Mouse (Mus musculus) thymus, adult 18-20 months (tissue): Measurements from ENCODE around the gene Tmprss9.

ENCODE experiments used
- DNase-seq, 2 experiments: peaks; one replicate each; pipeline ENCODE4 v3.0.0; 2022; ENCODE audit warnings: mixed read lengths in 2 of 2

Tmprss9 gene

DNA sequence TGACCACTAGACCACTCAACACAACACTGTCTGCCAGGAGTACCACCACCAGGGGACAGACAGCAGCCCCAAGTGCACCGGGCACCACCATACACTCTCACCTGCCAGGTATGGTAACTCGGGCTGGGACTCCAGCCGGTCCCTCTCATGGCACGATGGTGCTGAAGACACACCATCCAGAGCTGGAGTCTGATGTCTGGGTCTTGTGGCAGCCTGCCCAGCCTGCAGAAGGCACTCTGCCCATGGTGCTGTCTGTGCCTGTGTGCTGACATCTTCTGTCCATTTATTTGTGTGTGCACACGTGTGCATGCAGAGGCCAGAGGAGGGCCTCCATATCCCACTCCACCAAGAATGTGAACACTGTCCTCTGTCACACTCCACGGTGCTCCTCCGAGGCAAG lies 23.5 kb downstream of the Tmprss9 start:
- no peak for DNase-seq

DNA sequence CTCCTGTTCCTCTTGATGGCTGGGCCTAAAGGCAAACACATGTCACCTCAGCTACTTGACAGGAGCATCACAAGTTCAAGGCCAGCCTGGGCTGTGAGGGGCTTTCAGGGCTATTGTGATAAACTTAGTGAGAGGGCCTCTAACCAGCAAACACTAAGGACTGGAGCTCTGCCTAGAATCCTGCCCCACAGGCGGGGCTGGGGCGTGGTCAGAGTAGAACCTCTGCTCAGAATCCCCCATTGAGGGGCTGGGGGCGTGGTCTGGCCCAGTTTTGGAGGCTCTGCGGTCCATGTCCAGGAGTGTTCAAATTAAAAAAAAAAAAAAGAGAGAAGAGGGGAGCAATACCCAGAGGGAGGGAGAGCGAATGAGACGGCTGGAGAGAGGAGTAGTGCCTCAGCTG lies 24.0 kb downstream of the Tmprss9 start:
- no peak for DNase-seq

- no peak for DNase-seq
Measured at GRCm38 (mm10) chr10:80896581-80897485, 25.2 kb downstream of the Tmprss9 start.

GRCm38 (mm10) chr10:80897861-80898510 lies 26.3 kb downstream of the Tmprss9 start:
- DNase-seq, result no peak

GRCm38 (mm10) chr10:80899074-80899473 lies 27.4 kb downstream of the Tmprss9 start:
- no peak for DNase-seq

DNA sequence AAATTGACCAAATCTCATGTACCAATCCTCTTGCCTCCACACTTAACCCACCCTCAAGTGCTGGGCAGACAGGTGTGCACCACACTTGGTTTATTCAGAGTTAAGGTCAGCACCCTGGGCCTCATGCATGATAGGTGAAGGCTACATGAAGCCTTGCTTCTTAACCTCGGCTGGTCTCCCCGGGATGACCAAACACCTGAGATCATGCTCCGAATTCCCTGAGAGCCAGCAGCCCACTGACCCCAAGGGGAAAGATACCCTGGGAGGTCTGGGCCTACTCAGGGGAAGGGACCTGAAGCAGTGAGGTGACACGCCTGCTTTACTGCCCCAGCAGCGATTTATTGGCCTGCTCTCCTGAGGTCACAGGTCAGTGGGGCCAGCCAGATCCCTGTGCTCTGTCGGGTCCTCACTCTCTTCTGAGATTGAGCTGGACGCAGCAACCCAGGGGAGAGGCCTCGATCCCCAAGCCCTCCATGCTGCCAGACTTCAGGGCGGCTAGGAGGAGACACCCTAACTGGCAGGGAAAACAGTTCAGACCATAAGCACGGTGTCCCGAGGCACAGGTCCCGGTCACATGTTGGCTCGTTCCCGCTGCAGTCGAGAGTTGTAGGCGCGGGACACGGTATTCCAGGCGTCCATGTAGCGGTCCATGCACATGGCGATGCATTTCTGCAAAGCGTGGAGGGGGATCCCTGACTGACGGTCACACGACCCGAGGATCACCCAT lies 28.1 kb downstream of the Tmprss9 start:
- no peak for DNase-seq

DNA sequence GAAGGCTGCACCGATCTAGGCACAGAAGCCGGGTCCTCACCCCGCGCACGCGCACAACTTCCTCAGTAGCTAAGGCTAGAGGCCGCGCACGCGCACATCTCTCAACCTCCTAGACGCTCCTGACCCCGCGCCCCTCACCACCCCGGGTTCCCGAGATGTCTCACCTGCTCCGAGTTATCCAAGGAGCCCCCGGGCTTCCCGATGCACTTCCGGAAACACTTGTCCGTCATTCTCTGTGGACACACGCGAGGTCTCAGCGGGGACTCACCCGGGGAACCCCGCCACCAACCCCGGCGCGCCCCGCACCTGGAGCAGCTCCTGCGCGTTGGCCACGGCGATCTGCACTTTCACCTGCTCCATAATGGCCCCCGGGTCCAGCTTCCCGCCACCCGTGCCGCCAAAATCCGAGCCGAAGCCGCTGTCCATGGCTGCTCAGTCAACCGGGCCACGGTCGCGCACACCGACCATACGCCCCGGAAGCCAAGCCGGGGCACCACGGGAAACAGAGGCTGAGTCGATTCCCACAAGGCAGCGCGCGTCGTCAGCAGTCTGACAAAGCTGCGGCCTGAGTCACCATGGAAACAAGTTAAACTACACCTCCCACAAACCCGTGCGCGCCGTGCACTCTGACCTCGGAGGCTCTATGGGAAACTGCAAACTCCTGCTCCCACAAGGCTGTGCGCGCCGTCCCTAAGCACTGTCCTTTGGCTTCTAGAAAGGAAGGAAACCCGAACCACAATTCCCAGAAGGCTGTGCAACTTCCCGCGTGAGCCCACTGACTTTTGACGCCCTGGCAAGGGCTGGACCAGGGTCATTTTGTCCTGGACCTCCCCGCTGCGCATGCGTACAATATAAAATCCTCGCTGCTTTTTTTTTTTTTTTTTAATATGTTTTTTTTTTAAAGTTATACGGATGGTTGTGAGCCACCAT lies 28.9 kb downstream of the Tmprss9 start, which contains the start of gene Timm13:
Timm13 (minus strand) TSS at position 652 of the 930 bp plus-strand sequence.
- DNase-seq, result peak; percentile 97 to 98

GRCm38 (mm10) chr10:80901409-80902272 lies 30.0 kb downstream of the Tmprss9 start:
- no peak for DNase-seq

DNA sequence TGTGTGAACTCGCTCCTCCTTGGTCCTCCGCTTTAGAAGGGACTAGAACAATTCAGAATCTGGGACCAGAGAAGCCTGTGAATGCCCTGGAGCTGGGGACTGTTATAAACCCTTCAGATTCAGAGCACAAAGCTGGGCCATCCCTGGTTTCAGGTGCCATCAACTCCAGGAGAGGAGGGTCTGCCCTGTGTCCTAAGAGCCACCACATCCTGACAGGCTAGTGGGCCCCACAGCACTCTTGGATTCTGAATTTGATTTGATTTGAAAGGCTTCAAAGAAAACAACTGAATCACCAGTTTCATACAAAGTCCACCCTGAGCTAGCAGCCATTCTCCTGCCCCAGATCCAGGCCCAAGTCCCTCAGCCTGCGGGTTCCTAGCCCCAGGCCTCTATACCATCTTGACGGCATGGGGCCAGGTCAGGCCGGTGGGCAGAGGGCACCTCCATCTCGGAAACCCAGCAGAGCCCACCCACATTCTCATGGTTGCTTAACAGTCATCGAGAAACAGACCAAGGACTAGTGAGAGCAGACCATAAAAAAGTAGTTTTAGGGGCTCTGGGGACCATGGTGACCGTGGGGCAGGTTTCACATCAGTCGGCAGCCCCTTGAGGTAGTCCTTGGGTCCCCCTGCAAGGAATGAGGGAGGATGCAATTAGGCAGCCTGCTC lies 30.8 kb downstream of the Tmprss9 start:
- no peak for DNase-seq

DNA sequence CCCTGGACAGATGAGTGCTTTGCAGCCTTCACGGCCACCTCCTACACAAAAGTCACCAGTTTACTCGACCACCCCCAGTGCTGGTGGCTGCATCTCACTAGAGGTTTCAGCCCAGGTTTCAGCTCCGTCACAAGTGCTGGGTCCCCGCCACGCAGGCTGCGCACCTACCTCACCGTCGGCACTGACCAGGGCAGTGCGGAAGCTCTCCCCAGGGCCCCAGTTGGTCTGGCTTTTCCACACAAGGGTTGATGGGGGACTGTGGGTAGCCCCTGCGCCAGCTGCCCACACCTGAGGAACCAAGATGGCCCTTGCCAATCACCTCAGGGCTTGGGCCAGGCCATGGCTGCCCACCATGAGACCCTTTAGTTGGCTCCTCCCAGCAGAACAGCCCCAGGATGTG lies 31.6 kb downstream of the Tmprss9 start:
- DNase-seq, result no peak

DNA sequence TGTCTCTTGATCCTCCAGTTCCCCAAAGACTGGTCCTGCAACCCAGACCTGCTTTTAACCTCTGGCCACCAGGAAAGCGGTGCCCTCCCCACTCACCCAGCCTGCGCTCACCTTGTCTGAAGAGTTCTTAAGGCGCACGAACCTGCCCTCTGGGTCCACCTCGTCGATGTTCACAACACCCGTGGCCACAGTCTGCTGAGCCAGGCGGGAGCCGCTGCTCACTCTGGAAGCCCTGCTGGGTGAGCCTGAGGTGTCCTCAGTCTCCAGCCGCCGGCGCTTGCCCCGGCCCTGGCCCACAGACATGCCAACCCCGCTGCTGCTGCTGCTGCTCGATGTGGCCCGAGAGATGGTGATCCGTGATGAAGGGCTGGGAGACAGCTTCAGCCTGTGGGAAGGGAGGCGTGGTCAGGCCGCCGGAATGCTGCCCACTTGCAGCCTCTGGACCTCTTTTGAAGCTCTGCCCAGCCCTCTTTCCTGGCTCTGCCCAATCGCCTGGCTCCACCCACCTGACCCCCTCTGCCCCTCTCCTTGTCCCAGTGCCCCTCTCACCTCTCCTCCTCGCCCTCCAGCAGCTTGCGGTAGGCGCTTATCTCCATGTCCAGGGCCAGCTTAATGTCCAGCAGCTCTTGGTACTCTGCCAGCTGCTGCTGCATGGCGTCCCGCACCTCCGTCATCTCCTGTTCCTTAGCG lies 32.5 kb downstream of the Tmprss9 start:
- no peak for DNase-seq

- no peak for DNase-seq
Measured at GRCm38 (mm10) chr10:80904709-80905108, 33.1 kb downstream of the Tmprss9 start.

- no peak for DNase-seq
Measured at GRCm38 (mm10) chr10:80909375-80910162, 37.9 kb downstream of the Tmprss9 start.

GRCm38 (mm10) chr10:80911354-80911753 lies 39.7 kb downstream of the Tmprss9 start:
- no peak for DNase-seq

- no peak for DNase-seq
Measured at GRCm38 (mm10) chr10:80911891-80912290, 40.2 kb downstream of the Tmprss9 start.

GRCm38 (mm10) chr10:80913364-80914011 lies 41.8 kb downstream of the Tmprss9 start:
- DNase-seq, result no peak

DNA sequence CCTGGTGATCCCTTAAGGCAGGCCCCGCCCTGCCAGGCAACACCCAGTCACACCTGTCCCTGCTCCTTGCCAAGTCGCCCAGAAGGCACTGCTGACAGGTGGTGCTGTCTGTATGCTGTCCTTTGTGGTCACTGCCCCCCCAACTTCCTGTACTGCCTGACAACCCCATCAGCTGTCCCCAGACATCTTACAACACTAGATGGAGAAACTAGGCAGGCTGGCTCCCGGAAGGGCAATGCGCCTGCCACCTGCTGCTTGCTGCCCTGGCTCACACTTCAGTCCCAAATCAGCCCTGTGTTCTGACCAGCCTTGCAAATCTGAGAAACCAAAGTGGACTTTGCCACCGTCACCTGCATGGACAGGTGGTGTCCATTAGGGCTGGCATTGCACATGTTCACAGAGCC lies 42.6 kb downstream of the Tmprss9 start:
- DNase-seq, result peak in 1 of 2 experiments; percentile 62

DNA sequence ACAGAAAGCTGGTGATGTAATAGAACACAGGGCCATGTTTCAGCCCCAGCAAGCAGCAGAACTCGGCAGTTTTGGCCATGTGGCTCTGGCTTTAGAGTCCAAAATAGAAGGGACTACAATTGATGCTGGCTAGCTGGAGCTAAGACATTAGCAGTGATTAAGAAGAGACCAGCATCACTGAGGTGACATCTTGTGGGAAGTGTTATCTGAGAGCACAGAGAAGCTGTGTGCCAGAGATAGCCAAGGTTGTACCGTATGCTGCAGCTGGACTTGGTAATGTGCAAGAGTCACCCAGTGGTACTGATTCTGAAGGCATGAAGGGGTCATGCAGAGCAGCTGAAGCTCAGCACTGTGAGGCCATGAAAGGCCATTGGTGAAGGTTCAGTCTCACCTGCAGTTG lies 43.6 kb downstream of the Tmprss9 start:
- DNase-seq, result no peak

DNA sequence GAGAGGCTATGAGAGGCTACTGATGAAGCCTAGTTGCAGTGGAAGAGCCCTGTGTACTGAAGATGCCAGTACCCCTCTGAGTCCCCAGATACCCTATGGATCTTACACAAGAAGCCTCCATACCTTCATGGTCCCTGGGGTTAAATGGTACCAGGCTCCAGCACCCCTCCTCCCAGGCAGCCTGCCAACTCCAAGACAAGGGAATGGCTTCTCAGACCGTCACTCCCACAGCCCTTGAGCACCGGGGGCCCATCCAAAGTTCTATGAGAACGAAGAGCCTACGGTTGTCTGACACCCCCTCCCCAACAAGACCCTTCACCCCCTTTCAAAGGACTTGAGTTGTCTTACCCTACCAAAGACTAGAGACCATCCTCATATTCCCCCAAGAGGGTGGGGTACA lies 44.1 kb downstream of the Tmprss9 start:
- DNase-seq, result no peak
